Mouse (Mus musculus) forebrain, embryonic 14.5 days (tissue): ENCODE measurements around the gene Tmem50a. TPM values are rescaled to one million over a fixed set of nuclear protein-coding genes. Genes with fewer than 3 reads are reported as not detected.

Experiments
- ATAC-seq: fragments of 200-750 bp; cut with Nextera tagmentation; 2 replicates; pipeline ENCODE4 v1.8.0; 2017; ENCODE audit warnings: mild to moderate bottlenecking, moderate library complexity
- DNase-seq: peaks from one replicate; pipeline ENCODE4 v3.0.0-alpha.2; 2015; ENCODE audit warnings: low spot score
- H3K27ac ChIP-seq: fragments of 300-500 bp; sonication (generic); 2 replicates; pipeline ENCODE4 v1.5.1; 2014; ENCODE audit warnings: low read depth, mild to moderate bottlenecking, control low read depth, low read length, moderate library complexity
- H3K27me3 ChIP-seq: fragments of 300-500 bp; sonication (generic); replicated peaks from 2 replicates; pipeline ENCODE4 v1.6.1; 2014; ENCODE audit warnings: low read length, control low read depth, mixed read lengths; ENCODE audit not compliant: control insufficient read depth, insufficient read depth
- H3K36me3 ChIP-seq: fragments of 300-500 bp; sonication (generic); 2 replicates; pipeline ENCODE4 v1.6.1; 2014; ENCODE audit warnings: low read length, control low read depth; ENCODE audit not compliant: control insufficient read depth, insufficient read depth
- H3K4me1 ChIP-seq: fragments of 300-500 bp; sonication (generic); 2 replicates; pipeline ENCODE4 v1.6.1; 2014; ENCODE audit warnings: antibody characterized with exemption, low read length, control low read depth; ENCODE audit not compliant: control insufficient read depth, insufficient read depth
- H3K4me2 ChIP-seq: fragments of 300-500 bp; sonication (generic); 2 replicates; pipeline ENCODE4 v1.6.1; 2014; ENCODE audit warnings: mild to moderate bottlenecking, control low read depth, low read length
- H3K4me3 ChIP-seq: fragments of 300-500 bp; sonication (generic); 2 replicates; pipeline ENCODE4 v1.5.1; 2014; ENCODE audit warnings: low read depth, low read length, control low read depth
- H3K9ac ChIP-seq: fragments of 300-500 bp; sonication (generic); 2 replicates; pipeline ENCODE4 v1.6.1; 2014; ENCODE audit warnings: mild to moderate bottlenecking, low read length, control low read depth, moderate library complexity
- H3K9me3 ChIP-seq: fragments of 300-500 bp; sonication (generic); replicated peaks from 2 replicates; pipeline ENCODE4 v1.6.1; 2016; ENCODE audit warnings: low read length, control low read depth, mixed read lengths; ENCODE audit not compliant: control insufficient read depth
- WGBS: fragments of 180-500 bp; shearing (Covaris S2); extraction: QIAGEN DNeasy Blood & Tissue Kit; methylation state at CpG from one replicate; pipeline ENCODE4 v1.1.7; 2014; 5-methylcytosine and 5-hydroxymethylcytosine counted together
- polyA plus RNA-seq: library from polyadenylated mRNA; unstranded; fragments of >200 nt; fragmentation: Nextera tagmentation; extraction: Ambion mirVana; gene quantifications from 2 replicates; pipeline ENCODE4 v1.2.1, GENCODE M21; 2014

The Tmem50a gene
- polyA plus RNA-seq, 1 experiment from 2014 or later: 166 TPM

DNA sequence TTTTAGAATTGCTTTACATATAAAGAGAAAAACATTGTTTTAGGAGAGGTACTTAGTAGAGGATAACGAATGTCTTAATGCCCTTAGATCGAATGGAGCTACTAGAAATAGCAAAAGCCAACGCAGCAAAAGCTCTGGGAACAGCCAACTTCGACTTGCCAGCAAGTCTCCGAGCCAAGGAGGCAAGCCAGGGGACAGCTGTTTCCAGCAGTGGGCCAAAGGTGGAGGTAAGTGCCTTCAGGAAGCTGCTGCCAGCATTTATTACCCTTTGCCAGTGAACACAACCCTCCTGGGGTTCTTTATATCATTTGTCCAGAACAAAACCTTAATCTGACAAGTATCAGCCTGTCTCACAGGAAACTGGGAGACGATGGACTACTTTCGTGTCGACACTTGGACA is 10.4 kb upstream of the Tmem50a start:
- DNase-seq (no peak), ATAC-seq (no peak)
- Histone ChIP-seq H3K4me1 (peaks cover 22% of the 10 kb centered on the region), H3K4me3 (peak overlapping the region; percentile 100), H3K9me3 (no peaks in the 10 kb centered on the region), H3K36me3 (peaks cover 47% of the 10 kb centered on the region), H3K27ac (no peak overlapping the region), H3K9ac (peak overlapping the region; percentile 18; the same call in 1 of the 2 replicates), H3K4me2 (peak overlapping the region; percentile 97), H3K27me3 (no peaks in the 10 kb centered on the region)
- 72% methylated on average over 8 of the region's 8 CpGs for WGBS

DNA sequence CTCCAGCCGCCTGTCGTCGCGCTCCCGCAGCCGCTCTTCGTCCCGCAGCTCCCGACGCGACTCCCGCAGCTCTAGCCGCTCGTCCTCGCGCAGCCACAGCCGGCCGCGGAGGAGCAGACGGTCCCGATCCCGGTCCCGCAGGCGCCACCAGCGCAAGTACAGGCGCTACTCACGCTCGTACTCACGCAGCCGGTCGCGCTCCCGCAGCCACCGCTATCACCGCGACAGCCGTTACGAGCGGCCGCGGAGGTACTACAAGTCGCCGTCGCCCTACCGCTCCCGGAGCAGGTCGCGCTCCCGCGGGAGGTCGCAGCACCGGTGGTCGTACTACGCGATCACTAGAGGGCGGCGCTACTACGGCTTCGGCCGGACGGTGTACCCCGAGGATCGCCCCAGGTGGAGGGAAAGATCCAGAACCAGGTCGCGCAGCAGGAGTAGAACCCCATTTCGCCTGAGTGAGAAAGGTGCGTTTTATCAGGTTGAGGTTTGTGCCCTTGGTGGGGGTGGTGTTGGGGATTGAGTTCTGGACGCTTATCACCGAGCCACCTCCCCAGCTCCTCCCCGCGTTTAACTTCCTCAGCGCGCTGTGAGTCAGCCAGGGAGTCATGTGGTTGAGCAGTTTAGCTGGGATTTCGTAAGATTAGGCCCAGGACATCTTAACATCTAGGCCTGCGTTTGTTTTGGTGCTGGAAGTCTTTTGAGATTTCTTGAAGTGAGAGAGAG is 9.4 kb upstream of the Tmem50a start:
- H3K27me3 ChIP-seq: no peaks in the 10 kb centered on the region
- DNase-seq (peak; percentile 39), ATAC-seq (no peak; the same call in 1 of the 2 replicates)
- peaks cover 42% of the 10 kb centered on the region for H3K36me3 ChIP-seq
- H3K9ac ChIP-seq: peak overlapping the region; percentile 96
- H3K27ac ChIP-seq: peak overlapping the region; percentile 89
- peak overlapping the region; percentile 100 for H3K4me3 ChIP-seq
- no peaks in the 10 kb centered on the region for H3K9me3 ChIP-seq
- peak overlapping the region; percentile 97 for H3K4me2 ChIP-seq
- peaks cover 22% of the 10 kb centered on the region for H3K4me1 ChIP-seq
- WGBS: under 1% methylated on average over 74 of the region's 75 CpGs

DNA sequence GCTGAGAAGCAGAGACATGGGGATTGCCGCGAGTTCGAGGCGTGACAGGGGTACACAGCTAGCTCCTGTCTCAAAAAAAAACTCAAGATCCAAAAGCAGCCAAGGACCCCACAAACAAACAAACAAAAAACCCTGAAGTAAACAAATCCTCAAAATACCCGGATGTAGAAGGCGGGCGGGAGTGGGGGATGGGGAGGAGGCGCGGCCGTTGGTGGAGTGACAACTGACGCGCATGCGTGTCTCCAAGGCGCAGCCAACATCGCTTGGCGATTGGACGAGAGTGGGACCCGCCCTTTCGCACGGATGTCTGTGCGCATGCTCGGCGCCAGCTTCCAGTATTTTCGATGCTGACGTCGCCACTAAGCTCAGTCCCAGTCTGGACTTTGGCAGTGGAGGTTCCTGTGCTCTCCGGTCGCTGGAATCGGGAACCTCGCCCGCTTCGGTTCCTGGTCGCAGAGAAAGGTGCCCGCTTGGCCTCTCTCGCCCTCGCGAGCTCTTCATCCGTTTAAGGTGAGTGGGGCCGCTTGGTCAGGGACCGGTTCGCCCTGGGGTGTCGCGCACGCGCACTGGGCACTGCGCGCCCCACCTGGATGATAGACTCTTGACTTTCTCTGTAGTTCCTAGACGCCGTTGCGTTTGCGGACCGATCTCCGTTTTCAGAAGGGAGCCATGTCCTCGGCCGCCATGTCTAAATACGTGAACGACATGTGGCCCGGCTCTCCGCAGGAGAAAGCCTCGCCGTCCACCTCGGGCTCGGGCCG is 8.6 kb upstream of the Tmem50a start, which contains the start of gene Rsrp1:
Rsrp1 (plus strand) TSS at position 335 of the 761 bp plus-strand sequence.
- Histone ChIP-seq H3K4me2 (peak within 1 kb of the TSS; percentile 97), H3K27me3 (no peaks in the 10 kb centered on the region), H3K36me3 (peaks cover 36% of the 10 kb centered on the region), H3K4me1 (peaks cover 22% of the 10 kb centered on the region), H3K9ac (peak within 1 kb of the TSS; percentile 96), H3K9me3 (no peaks in the 10 kb centered on the region), H3K4me3 (peak within 1 kb of the TSS; percentile 100), H3K27ac (peak within 1 kb of the TSS; percentile 89)
- DNase-seq (peak; percentile 100), ATAC-seq (peak; percentile 98)
- under 1% methylated on average over 64 of the region's 64 CpGs for WGBS

DNA sequence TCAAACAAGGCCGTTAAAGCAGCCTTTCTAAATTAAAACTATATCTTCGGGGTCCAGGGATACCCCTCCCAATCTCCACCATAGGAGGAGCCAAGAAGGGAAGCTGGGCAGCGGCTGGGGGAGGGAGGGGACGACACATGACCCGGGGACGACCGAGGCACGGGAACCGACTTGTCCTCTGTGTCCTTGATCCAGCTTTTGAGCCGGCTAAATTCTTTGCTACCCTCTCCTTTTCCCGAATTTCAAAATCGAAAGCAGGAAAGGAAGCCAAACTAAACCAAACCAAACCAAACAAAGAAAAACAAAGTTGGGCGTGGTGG is 8.1 kb upstream of the Tmem50a start:
- H3K4me2 ChIP-seq: peak overlapping the region; percentile 97
- WGBS: under 1% methylated on average over 13 of the region's 13 CpGs
- peaks cover 31% of the 10 kb centered on the region for H3K36me3 ChIP-seq
- H3K27ac ChIP-seq: peak overlapping the region; percentile 82
- H3K4me1 ChIP-seq: peaks cover 22% of the 10 kb centered on the region
- ATAC-seq (peak; percentile 66), DNase-seq (peak; percentile 65)
- H3K4me3 ChIP-seq: peak overlapping the region; percentile 100
- peak overlapping the region; percentile 73 for H3K9ac ChIP-seq
- no peaks in the 10 kb centered on the region for H3K9me3 ChIP-seq
- no peaks in the 10 kb centered on the region for H3K27me3 ChIP-seq

DNA sequence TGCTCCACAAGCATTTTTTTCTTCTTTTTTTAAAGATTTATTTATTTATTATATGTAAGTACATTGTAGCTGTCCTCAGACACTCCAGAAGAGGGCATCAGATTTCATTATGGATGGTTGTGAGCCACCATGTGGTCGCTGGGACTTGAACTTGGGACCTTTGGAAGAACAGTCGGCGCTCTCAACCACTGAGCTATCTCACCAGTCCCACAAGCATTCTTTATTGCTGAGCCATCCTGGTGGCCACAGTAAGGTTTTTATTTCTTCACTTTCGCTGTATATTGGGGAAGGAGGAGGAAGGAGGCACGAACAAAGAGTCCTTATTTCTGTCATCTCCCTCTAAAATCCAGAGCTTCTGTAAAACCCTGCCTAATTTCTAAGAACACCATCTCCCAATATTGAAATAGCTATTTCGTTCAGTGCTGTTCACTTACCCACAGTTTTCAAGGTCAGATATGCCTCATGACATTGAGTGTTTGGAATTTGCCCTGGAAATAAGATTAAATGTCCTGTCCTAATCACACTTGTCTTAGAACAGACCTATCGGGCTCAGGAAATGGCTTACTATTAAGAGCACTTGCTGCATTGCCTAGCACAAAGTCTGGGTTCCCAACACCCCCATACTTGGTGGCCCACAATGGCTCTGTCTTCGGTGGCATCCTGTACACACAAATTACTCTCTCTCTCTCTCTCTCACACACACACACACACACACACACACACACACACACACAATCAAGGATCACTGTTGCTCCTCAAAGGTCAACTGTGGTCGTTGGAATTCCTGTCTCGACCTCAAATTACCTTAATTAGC is 7.5 kb upstream of the Tmem50a start:
- Histone ChIP-seq H3K4me3 (peak overlapping the region; percentile 100), H3K27ac (peak overlapping the region; percentile 82), H3K4me2 (peak overlapping the region; percentile 97), H3K9ac (peak overlapping the region; percentile 73), H3K4me1 (peaks cover 22% of the 10 kb centered on the region), H3K27me3 (no peaks in the 10 kb centered on the region), H3K36me3 (peaks cover 25% of the 10 kb centered on the region), H3K9me3 (no peaks in the 10 kb centered on the region)
- DNase-seq (no peak), ATAC-seq (peak; percentile 3; the same call in 1 of the 2 replicates)
- WGBS: 60% methylated on average over 10 of the region's 10 CpGs

DNA sequence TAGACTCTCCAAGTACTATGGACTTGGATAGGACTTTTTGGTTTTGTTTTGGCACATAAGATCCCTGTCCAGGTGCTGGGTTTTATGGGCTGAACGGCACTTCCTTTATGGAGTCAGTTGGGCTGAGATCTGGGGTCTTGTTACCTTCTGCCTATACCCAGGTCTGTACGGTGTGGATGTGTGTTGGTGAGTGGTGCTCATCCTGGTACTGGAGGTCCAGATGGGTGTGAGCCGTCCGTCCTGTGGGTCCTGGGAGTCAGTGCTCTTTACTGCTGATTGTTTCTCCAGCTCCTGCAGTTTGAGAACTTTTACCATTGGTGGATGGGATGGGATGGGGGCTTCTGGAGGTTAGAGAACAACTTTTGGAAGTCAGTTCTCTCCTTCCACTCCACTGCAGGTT is 6.9 kb upstream of the Tmem50a start:
- 96% methylated on average over 4 of the region's 4 CpGs for WGBS
- peaks cover 20% of the 10 kb centered on the region for H3K36me3 ChIP-seq
- no peak overlapping the region for H3K9ac ChIP-seq
- no peak for DNase-seq
- peaks cover 22% of the 10 kb centered on the region for H3K4me1 ChIP-seq
- H3K27ac ChIP-seq: no peak overlapping the region
- no peak overlapping the region for H3K4me2 ChIP-seq
- no peak overlapping the region for H3K4me3 ChIP-seq
- ATAC-seq: no peak
- H3K27me3 ChIP-seq: no peaks in the 10 kb centered on the region
- H3K9me3 ChIP-seq: no peaks in the 10 kb centered on the region

DNA sequence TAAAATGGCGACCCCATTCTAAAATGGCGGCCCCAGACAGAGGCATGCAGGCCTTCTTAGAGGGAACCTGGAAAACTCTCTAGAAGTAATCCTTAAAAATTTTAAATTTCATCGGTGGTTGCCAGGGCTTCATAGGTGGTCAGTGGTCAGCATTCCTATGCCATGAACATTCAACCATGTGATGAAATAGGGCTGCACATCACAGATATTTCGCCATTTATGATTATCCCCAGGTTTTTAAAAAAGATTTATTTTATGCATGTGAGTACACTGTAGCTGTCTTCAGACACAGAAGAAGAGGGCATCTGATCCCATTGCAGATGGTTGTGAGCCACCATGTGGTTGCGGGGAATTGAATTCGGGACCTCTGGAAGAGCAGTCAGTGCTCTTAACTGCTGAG is 5.8 kb upstream of the Tmem50a start:
- no peak overlapping the region for H3K4me2 ChIP-seq
- H3K9me3 ChIP-seq: no peaks in the 10 kb centered on the region
- peaks cover 10% of the 10 kb centered on the region for H3K36me3 ChIP-seq
- peaks cover 16% of the 10 kb centered on the region for H3K4me1 ChIP-seq
- no peaks in the 10 kb centered on the region for H3K27me3 ChIP-seq
- H3K4me3 ChIP-seq: no peak overlapping the region
- 99% methylated on average over 6 of the region's 6 CpGs for WGBS
- H3K9ac ChIP-seq: no peak overlapping the region
- ATAC-seq (no peak), DNase-seq (no peak)
- no peak overlapping the region for H3K27ac ChIP-seq

DNA sequence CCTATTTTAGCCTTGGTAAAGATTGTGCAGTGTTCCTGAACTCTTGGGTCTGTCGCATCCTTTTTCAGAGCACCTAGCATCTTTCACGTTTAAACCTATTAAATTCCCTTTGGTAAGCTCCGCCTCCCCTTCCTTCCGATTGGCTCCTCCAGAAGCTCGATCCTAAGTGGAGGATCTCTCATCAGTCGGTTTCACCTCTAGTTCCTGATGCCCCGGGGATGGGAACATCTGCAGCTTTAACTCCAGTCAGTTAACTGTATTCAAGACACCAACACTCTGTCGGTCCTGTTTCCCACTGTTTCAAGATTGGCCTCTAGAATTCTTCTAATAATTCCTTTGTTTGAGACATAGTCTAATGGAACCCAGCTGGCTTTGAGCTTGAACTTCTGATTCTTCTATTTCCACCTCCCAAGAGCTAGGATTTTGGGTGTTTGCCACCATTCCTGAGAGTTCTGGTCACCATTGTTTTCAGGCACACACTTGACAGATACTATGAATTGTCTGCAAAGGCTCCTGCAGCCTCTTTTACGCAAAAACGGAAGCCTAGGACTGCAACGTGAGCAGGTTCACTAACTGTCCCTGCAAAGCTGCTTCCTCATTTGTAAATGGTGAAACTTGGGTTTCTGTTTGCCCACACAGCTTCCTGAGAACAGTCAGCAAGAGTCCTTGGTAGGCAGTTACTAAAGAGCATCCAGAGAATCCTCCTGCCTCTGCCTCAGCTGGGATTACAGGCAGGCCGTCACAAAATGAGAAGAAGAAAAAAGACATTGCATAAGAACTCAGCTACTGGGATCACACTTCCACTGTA is 5.1 kb upstream of the Tmem50a start:
- peaks cover 3% of the 10 kb centered on the region; the same call in 1 of the 2 replicates for H3K36me3 ChIP-seq
- H3K27ac ChIP-seq: no peak overlapping the region
- WGBS: 41% methylated on average over 12 of the region's 12 CpGs
- peaks cover 14% of the 10 kb centered on the region for H3K4me1 ChIP-seq
- DNase-seq (no peak), ATAC-seq (no peak)
- H3K27me3 ChIP-seq: no peaks in the 10 kb centered on the region
- H3K9me3 ChIP-seq: no peaks in the 10 kb centered on the region
- no peak overlapping the region for H3K9ac ChIP-seq
- no peak overlapping the region for H3K4me3 ChIP-seq
- H3K4me2 ChIP-seq: no peak overlapping the region
